Mouse (Mus musculus) lung, postnatal 0 days (tissue): ENCODE data around the gene Nosip. TPM values are rescaled to one million over a fixed set of nuclear protein-coding genes. Genes with fewer than 3 reads are reported as not detected.

Experiments used
- ATAC-seq: fragments of 200-750 bp; cut with Nextera tagmentation; 2 replicates; pipeline ENCODE4 v1.8.0; 2017; ENCODE audit warnings: moderate library complexity
- DNase-seq: peaks from one replicate; pipeline ENCODE4 v3.0.0-alpha.2; 2016; ENCODE audit warnings: low spot score
- H3K27ac ChIP-seq: fragments of 300-500 bp; sonication (generic); 2 replicates; pipeline ENCODE4 v1.5.1; 2014; ENCODE audit warnings: antibody characterized with exemption, mild to moderate bottlenecking, low read length, mixed read lengths
- H3K27me3 ChIP-seq: fragments of 300-500 bp; sonication (generic); replicated peaks from 2 replicates; pipeline ENCODE4 v1.6.1; 2014; ENCODE audit warnings: low read length, mixed read lengths; ENCODE audit not compliant: insufficient read depth
- H3K36me3 ChIP-seq: fragments of 300-500 bp; sonication (generic); 2 replicates; pipeline ENCODE4 v1.6.1; 2014; ENCODE audit warnings: low read length, mixed read lengths; ENCODE audit not compliant: insufficient read depth
- H3K4me1 ChIP-seq: fragments of 300-500 bp; sonication (generic); 2 replicates; pipeline ENCODE4 v1.6.1; 2014; ENCODE audit warnings: antibody characterized with exemption, low read depth, low read length, mixed read lengths; ENCODE audit not compliant: insufficient read depth
- H3K4me2 ChIP-seq: fragments of 300-500 bp; sonication (generic); replicated peaks from 2 replicates; pipeline ENCODE4 v1.6.1; 2014; ENCODE audit warnings: low read depth, mild to moderate bottlenecking, low read length, moderate library complexity, mixed read lengths
- H3K4me3 ChIP-seq: fragments of 300-500 bp; sonication (generic); 2 replicates; pipeline ENCODE4 v1.5.1; 2014; ENCODE audit warnings: low read depth, low read length
- H3K9ac ChIP-seq: fragments of 300-500 bp; sonication (generic); replicated peaks from 2 replicates; pipeline ENCODE4 v1.6.1; 2014; ENCODE audit warnings: low read depth, mild to moderate bottlenecking
- H3K9me3 ChIP-seq: fragments of 300-500 bp; sonication (generic); 2 replicates; pipeline ENCODE4 v1.6.1; 2016; ENCODE audit warnings: low read length, mixed read lengths
- CTCF ChIP-seq: IDR thresholded peaks from 2 replicates; pipeline ENCODE4 v1.5.1; 2016; ENCODE audit warnings: antibody characterized with exemption, mild to moderate bottlenecking
- EP300 ChIP-seq: IDR thresholded peaks from 2 replicates; pipeline ENCODE4 v1.6.1; 2016; ENCODE audit warnings: antibody characterized with exemption, mild to moderate bottlenecking, control low read depth
- WGBS: fragments of 180-500 bp; shearing (Covaris S2); extraction: QIAGEN DNeasy Blood & Tissue Kit; methylation state at CpG from one replicate; pipeline ENCODE4 v1.1.7; 2014; 5-methylcytosine and 5-hydroxymethylcytosine counted together
- polyA plus RNA-seq: library from polyadenylated mRNA; unstranded; fragments of >200 nt; fragmentation: Nextera tagmentation; extraction: Ambion mirVana; gene quantifications from 2 replicates; pipeline ENCODE4 v1.2.1, GENCODE M21; 2015

Gene Nosip
- polyA plus RNA-seq, 1 experiment from 2014 or later, result 62.8 TPM

DNA sequence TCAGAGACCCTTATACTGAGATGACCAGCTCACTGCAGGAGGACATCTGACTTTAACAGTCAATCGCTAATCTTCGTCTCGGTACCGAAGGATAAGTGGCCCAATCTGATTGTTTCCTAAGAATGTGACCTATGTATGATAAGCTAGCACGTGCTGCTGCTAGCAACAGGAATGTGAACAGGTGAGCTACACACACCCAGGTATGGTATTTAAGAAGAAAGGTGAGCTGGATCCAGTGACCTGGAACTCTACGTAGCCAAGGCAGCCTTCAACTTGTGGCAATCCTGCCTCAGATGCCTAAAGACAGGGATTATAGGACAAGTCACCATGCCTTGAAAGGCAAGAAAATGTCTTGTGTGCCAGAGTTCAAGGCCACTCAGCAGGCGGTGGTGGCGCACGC lies 23.8 kb upstream of the Nosip start:
- H3K4me2 ChIP-seq, result no peak overlapping the region
- H3K36me3 ChIP-seq, result peaks cover 23% of the 10 kb centered on the region
- peak; percentile 55 for DNase-seq
- 81% methylated on average over 9 of the region's 9 CpGs for WGBS
- TF ChIP-seq EP300 (peak; percentile 23; the same call in 1 of the 2 replicates), CTCF (no peak)
- peak; percentile 83 for ATAC-seq
- H3K27me3 ChIP-seq, result no peaks in the 10 kb centered on the region
- no peak overlapping the region for H3K4me3 ChIP-seq
- H3K9ac ChIP-seq, result no peak overlapping the region
- H3K9me3 ChIP-seq, result no peaks in the 10 kb centered on the region
- no peaks in the 10 kb centered on the region for H3K4me1 ChIP-seq
- 0 out of 2 replicates have a peak overlapping the region, but pooled peaks have one; percentile 38 for H3K27ac ChIP-seq

- Histone ChIP-seq H3K27ac (no peak overlapping the region), H3K9me3 (no peaks in the 10 kb centered on the region), H3K27me3 (no peaks in the 10 kb centered on the region), H3K9ac (no peak overlapping the region), H3K36me3 (peaks cover 18% of the 10 kb centered on the region), H3K4me1 (no peaks in the 10 kb centered on the region), H3K4me2 (no peak overlapping the region), H3K4me3 (no peak overlapping the region)
- TF ChIP-seq CTCF (no peak), EP300 (no peak)
- WGBS, result 93% methylated on average over 9 of the region's 9 CpGs
- ATAC-seq (no peak), DNase-seq (no peak)
Measured at GRCm38 (mm10) chr7:45040851-45041250, 21.4 kb upstream of the Nosip start.

DNA sequence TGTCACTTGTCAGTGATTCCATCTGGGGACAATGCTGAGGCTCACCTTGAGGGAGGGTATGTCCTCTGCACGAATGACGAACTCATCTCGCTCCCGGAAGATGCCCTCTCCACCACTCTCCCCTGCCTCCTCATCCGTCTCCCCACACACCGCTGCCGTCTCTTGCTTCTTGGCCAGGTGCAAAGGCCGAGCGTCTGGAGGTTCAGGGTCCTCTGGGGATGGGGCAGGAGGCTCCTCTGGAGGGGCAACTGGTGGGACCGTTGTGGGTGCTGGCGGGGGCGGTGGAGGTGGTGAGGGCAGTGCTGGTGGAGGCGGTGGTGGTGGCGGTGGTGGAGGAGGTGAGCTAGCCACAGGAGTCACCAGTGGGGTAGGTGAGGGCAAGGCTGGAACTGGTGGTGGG lies 18.9 kb upstream of the Nosip start:
- ATAC-seq (no peak), DNase-seq (no peak)
- Histone ChIP-seq H3K4me1 (no peaks in the 10 kb centered on the region), H3K4me3 (no peak overlapping the region), H3K36me3 (peaks cover 32% of the 10 kb centered on the region), H3K27me3 (no peaks in the 10 kb centered on the region), H3K9ac (no peak overlapping the region), H3K9me3 (no peaks in the 10 kb centered on the region), H3K4me2 (no peak overlapping the region), H3K27ac (no peak overlapping the region)
- TF ChIP-seq CTCF, result no peak
- no peak for TF ChIP-seq EP300
- WGBS, result 93% methylated on average over 14 of the region's 14 CpGs

GRCm38 (mm10) chr7:45045741-45046140 lies 16.5 kb upstream of the Nosip start:
- Histone ChIP-seq H3K36me3 (peaks cover 37% of the 10 kb centered on the region), H3K27me3 (no peaks in the 10 kb centered on the region), H3K9ac (no peak overlapping the region), H3K4me3 (no peak overlapping the region), H3K9me3 (no peaks in the 10 kb centered on the region), H3K4me1 (no peaks in the 10 kb centered on the region), H3K4me2 (no peak overlapping the region), H3K27ac (no peak overlapping the region)
- TF ChIP-seq CTCF, result no peak
- no peak for TF ChIP-seq EP300
- no peak for DNase-seq
- WGBS, result 94% methylated on average over 22 of the region's 22 CpGs
- ATAC-seq, result no peak

- Histone ChIP-seq H3K27me3 (no peaks in the 10 kb centered on the region), H3K4me2 (no peak overlapping the region), H3K27ac (no peak overlapping the region), H3K36me3 (peaks cover 35% of the 10 kb centered on the region), H3K9me3 (no peaks in the 10 kb centered on the region), H3K9ac (no peak overlapping the region), H3K4me3 (no peak overlapping the region), H3K4me1 (peaks cover 4% of the 10 kb centered on the region; the same call in 1 of the 2 replicates)
- no peak for TF ChIP-seq CTCF
- no peak for TF ChIP-seq EP300
- no peak for ATAC-seq
- DNase-seq, result no peak
- 94% methylated on average over 26 of the region's 26 CpGs for WGBS
Measured at GRCm38 (mm10) chr7:45046853-45047350, 15.3 kb upstream of the Nosip start.

- peaks cover 4% of the 10 kb centered on the region; the same call in 1 of the 2 replicates for H3K4me1 ChIP-seq
- H3K27ac ChIP-seq, result no peak overlapping the region
- no peak for DNase-seq
Measured at GRCm38 (mm10) chr7:45047491-45047890, 14.7 kb upstream of the Nosip start.

More at GRCm38 (mm10) chr7:45047491-45047890, 14.7 kb upstream of the Nosip start:
- no peak overlapping the region for H3K4me2 ChIP-seq
- no peaks in the 10 kb centered on the region for H3K9me3 ChIP-seq
- TF ChIP-seq EP300, result no peak
- TF ChIP-seq CTCF, result no peak
- no peak overlapping the region for H3K4me3 ChIP-seq
- H3K27me3 ChIP-seq, result no peaks in the 10 kb centered on the region
- peaks cover 35% of the 10 kb centered on the region for H3K36me3 ChIP-seq
- 96% methylated on average over 14 of the region's 14 CpGs for WGBS
- no peak overlapping the region for H3K9ac ChIP-seq
- no peak for ATAC-seq
